ENCODE assay signal across 11 mouse cellular contexts in the genomic region with DNA sequence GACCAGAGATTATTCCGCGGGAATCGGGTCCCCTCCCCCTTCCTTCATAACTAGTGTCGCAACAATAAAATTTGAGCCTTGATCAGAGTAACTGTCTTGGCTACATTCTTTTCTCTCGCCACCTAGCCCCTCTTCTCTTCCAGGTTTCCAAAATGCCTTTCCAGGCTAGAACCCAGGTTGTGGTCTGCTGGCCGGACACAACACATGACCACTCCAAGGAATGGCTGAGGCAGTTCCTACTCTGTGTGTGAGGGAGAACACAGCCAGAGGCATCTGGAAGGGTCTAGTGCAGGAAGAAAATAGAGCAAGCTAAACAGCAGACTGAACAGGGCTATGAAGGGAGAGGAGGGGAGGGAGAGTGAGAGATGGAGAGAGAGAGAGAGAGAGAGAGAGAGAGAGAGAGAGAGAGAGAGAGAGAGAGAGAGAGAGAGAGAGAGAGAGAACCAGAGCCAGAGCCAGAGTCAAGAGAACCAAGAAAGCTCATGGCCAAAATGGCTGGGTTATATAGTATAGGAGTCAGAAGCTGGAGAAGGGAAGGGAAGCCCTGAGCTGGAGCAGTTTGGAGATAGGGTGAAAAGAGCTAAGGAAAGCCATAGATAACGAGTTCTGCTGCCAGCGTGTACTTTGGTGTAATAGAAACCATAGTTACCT. TPM values are rescaled to one million over a fixed set of nuclear protein-coding genes. Genes with fewer than 3 reads are reported as not detected.
DNase-seq lines count a peak whose midpoint lies in the region; ATAC-seq and TF ChIP-seq lines count a peak whose summit lies in the region.
"Not testable (repeated sequence)": the region's sequence is repeated elsewhere in the genome, so short reads cannot be mapped to it uniquely, and the experiment has no call there.
"Had no signal": no experiment of that assay in that cellular context is flagged by ENCODE, and none has a peak within 500 bp of the region (broad histone marks: within the 10 kb centered on the region; RNA-seq: fewer than 3 reads in every experiment).

No protein-coding gene starts in this region.

- not testable (repeated sequence) for DNase-seq in forebrain, postnatal 0 days; hindbrain, embryonic 10.5 days (ENCODE audit: low spot score)

- TF ChIP-seq CTCF in forebrain, postnatal 0 days (IDR thresholded peaks at IDR 0.05; ENCODE audit: low read depth) = not testable (repeated sequence)

- peak overlapping the region; percentile 89 for H3K4me2 ChIP-seq in embryonic facial prominence, embryonic 12.5 days (replicated peaks)
- peak overlapping the region; percentile 91 for H3K4me2 ChIP-seq in forebrain, postnatal 0 days (ENCODE audit: low read depth)
- not testable (repeated sequence) for H3K4me2 ChIP-seq in intestine, embryonic 16.5 days (ENCODE audit: low read depth, low read length); limb, embryonic 15.5 days
- peak overlapping the region; percentile 97; the same call in 1 of the 2 replicates for H3K4me2 ChIP-seq in lung, embryonic 16.5 days (ENCODE audit: low read depth, low read length)
- H3K4me2 ChIP-seq in neural tube, embryonic 15.5 days = peak overlapping the region; percentile 99

- not testable (repeated sequence) for H3K9me3 ChIP-seq in embryonic facial prominence, embryonic 12.5 days; forebrain, postnatal 0 days (ENCODE audit: low read length); hindbrain, embryonic 10.5 days; intestine, embryonic 16.5 days (ENCODE audit: control insufficient read depth, low read length); limb, embryonic 15.5 days; lung, embryonic 16.5 days (ENCODE audit: control insufficient read depth, low read length); neural tube, embryonic 15.5 days (replicated peaks)

- H3K4me1 ChIP-seq in embryonic facial prominence, embryonic 12.5 days = peaks cover 14% of the 10 kb centered on the region; the same call in 1 of the 2 replicates
- not testable (repeated sequence) for H3K4me1 ChIP-seq in forebrain, postnatal 0 days (ENCODE audit: insufficient read depth); intestine, embryonic 16.5 days (ENCODE audit: control insufficient read depth, insufficient read depth, low read length)
- peaks cover 20% of the 10 kb centered on the region for H3K4me1 ChIP-seq in hindbrain, embryonic 10.5 days (replicated peaks)
- H3K4me1 ChIP-seq in limb, embryonic 15.5 days = peaks cover 15% of the 10 kb centered on the region
- H3K4me1 ChIP-seq in lung, embryonic 16.5 days (replicated peaks; ENCODE audit: control insufficient read depth, insufficient read depth, low read length) = peaks cover 13% of the 10 kb centered on the region; the same call in 1 of the 2 replicates
- H3K4me1 ChIP-seq in neural tube, embryonic 15.5 days = peaks cover 16% of the 10 kb centered on the region

- ATAC-seq in embryonic facial prominence, embryonic 12.5 days (ENCODE audit: insufficient number of reproducible peaks, insufficient read depth, low FRiP score, low TSS enrichment); forebrain, postnatal 0 days; limb, embryonic 15.5 days (ENCODE audit: insufficient number of reproducible peaks, low FRiP score, low TSS enrichment, low read depth); lung, embryonic 16.5 days (ENCODE audit: low read depth); neural tube, embryonic 15.5 days (ENCODE audit: low FRiP score): not testable (repeated sequence)
- peak; percentile 13; the same call in 1 of the 2 replicates for ATAC-seq in intestine, embryonic 16.5 days

- H3K36me3 ChIP-seq in embryonic facial prominence, embryonic 12.5 days; hindbrain, embryonic 10.5 days; intestine, embryonic 16.5 days (ENCODE audit: control insufficient read depth, insufficient read depth, low read length); limb, embryonic 15.5 days; lung, embryonic 16.5 days (ENCODE audit: control insufficient read depth, insufficient read depth, low read length): not testable (repeated sequence)
- peaks cover 11% of the 10 kb centered on the region for H3K36me3 ChIP-seq in forebrain, postnatal 0 days (ENCODE audit: insufficient read depth)
- H3K36me3 ChIP-seq in neural tube, embryonic 15.5 days = peaks cover 19% of the 10 kb centered on the region

- not testable (repeated sequence) for H3K9ac ChIP-seq in embryonic facial prominence, embryonic 12.5 days; forebrain, postnatal 0 days; intestine, embryonic 16.5 days (ENCODE audit: low read depth, low read length); limb, embryonic 15.5 days; lung, embryonic 16.5 days (ENCODE audit: low read length); neural tube, embryonic 15.5 days (replicated peaks)

- not testable (repeated sequence) for H3K27me3 ChIP-seq in embryonic facial prominence, embryonic 12.5 days; forebrain, postnatal 0 days (ENCODE audit: insufficient read depth, low read length); hindbrain, embryonic 10.5 days (ENCODE audit: insufficient read depth, poor library complexity, severe bottlenecking); intestine, embryonic 16.5 days (replicated peaks; ENCODE audit: control insufficient read depth, insufficient read depth, low read length); limb, embryonic 15.5 days; lung, embryonic 16.5 days (ENCODE audit: control insufficient read depth, insufficient read depth, low read depth, low read length); neural tube, embryonic 15.5 days (replicated peaks)

- not testable (repeated sequence) for H3K27ac ChIP-seq in embryonic facial prominence, embryonic 12.5 days; forebrain, postnatal 0 days (ENCODE audit: low read depth, low read length); intestine, embryonic 16.5 days (ENCODE audit: low read length); limb, embryonic 15.5 days; lung, embryonic 16.5 days (ENCODE audit: low read length); neural tube, embryonic 15.5 days (replicated peaks)
- H3K27ac ChIP-seq in hindbrain, embryonic 10.5 days = 0 out of 2 replicates have a peak overlapping the region, but pooled peaks have one; percentile 35

- WGBS in embryonic facial prominence, embryonic 12.5 days = 28% methylated on average over 8 of the region's 8 CpGs
- WGBS in forebrain, postnatal 0 days = 32% methylated on average over 7 of the region's 8 CpGs
- WGBS in hindbrain, embryonic 10.5 days = 31% methylated on average over 8 of the region's 8 CpGs
- 26% methylated on average over 7 of the region's 8 CpGs for WGBS in intestine, embryonic 16.5 days
- 25% methylated on average over 8 of the region's 8 CpGs for WGBS in limb, embryonic 15.5 days
- 23% methylated on average over 6 of the region's 8 CpGs for WGBS in lung, embryonic 16.5 days
- 32% methylated on average over 8 of the region's 8 CpGs for WGBS in neural tube, embryonic 15.5 days

- H3K4me3 ChIP-seq in embryonic facial prominence, embryonic 12.5 days; forebrain, postnatal 0 days (ENCODE audit: low read depth, low read length); hindbrain, embryonic 10.5 days; intestine, embryonic 16.5 days (ENCODE audit: low read length); lung, embryonic 16.5 days (ENCODE audit: low read length): not testable (repeated sequence)
- H3K4me3 ChIP-seq in limb, embryonic 15.5 days = peak overlapping the region; percentile 67; the same call in 1 of the 2 replicates
- peak overlapping the region; percentile 77; the same call in 1 of the 2 replicates for H3K4me3 ChIP-seq in neural tube, embryonic 15.5 days (replicated peaks)

RNA-seq across cellular contexts. Expression of a gene that starts 17.8 kb away (rescaled TPM):
- polyA plus RNA-seq in embryonic facial prominence, embryonic 12.5 days (2016; fragmentation: Nextera tagmentation; extraction: Ambion mirVana) = 8.6 and 9.2 TPM in 2 replicates
- 82.6 and 112 TPM in 2 replicates for total RNA-seq in forebrain, postnatal 0 days (2014; rRNA removed)
- 106 and 124 TPM in 2 replicates for polyA plus RNA-seq in forebrain, postnatal 0 days (2015; fragmentation: Nextera tagmentation; extraction: Ambion mirVana)
- 3.7 and 15.3 TPM in 2 replicates for polyA plus RNA-seq in hindbrain, embryonic 10.5 days (2016; fragmentation: Nextera tagmentation; extraction: Ambion mirVana)
- 3.2 and 3.4 TPM in 2 replicates for polyA plus RNA-seq in intestine, embryonic 16.5 days (2015; fragmentation: Nextera tagmentation; extraction: Ambion mirVana)
- polyA plus RNA-seq in limb, embryonic 15.5 days (2015; fragmentation: Nextera tagmentation; extraction: Ambion mirVana) = 2.7 and 3.0 TPM in 2 replicates
- 2.3 and 2.6 TPM in 2 replicates for polyA plus RNA-seq in lung, embryonic 16.5 days (2015; fragmentation: Nextera tagmentation; extraction: Ambion mirVana)
- 110 and 136 TPM in 2 replicates for polyA plus RNA-seq in neural tube, embryonic 15.5 days (2015; fragmentation: Nextera tagmentation; extraction: Ambion mirVana)
- polyA plus RNA-seq: erythroblast, embryonic 14.5 days had no signal

RNA-seq across cellular contexts. Expression of a gene that starts 20.8 kb away (rescaled TPM):
- polyA plus RNA-seq in embryonic facial prominence, embryonic 12.5 days (2016; fragmentation: Nextera tagmentation; extraction: Ambion mirVana) = 52.6 and 53.3 TPM in 2 replicates
- 31.4 and 40.2 TPM in 2 replicates for total RNA-seq in forebrain, postnatal 0 days (2014; rRNA removed)
- 67.7 and 75.8 TPM in 2 replicates for polyA plus RNA-seq in forebrain, postnatal 0 days (2015; fragmentation: Nextera tagmentation; extraction: Ambion mirVana)
- 89.6 and 90.3 TPM in 2 replicates for polyA plus RNA-seq in hindbrain, embryonic 10.5 days (2016; fragmentation: Nextera tagmentation; extraction: Ambion mirVana)
- polyA plus RNA-seq in intestine, embryonic 16.5 days (2015; fragmentation: Nextera tagmentation; extraction: Ambion mirVana) = 65.2 and 66.2 TPM in 2 replicates
- polyA plus RNA-seq in limb, embryonic 15.5 days (2015; fragmentation: Nextera tagmentation; extraction: Ambion mirVana) = 45.2 and 46.0 TPM in 2 replicates
- 51.4 and 51.6 TPM in 2 replicates for polyA plus RNA-seq in lung, embryonic 16.5 days (2015; fragmentation: Nextera tagmentation; extraction: Ambion mirVana)
- polyA plus RNA-seq in neural tube, embryonic 15.5 days (2015; fragmentation: Nextera tagmentation; extraction: Ambion mirVana) = 53.9 and 58.6 TPM in 2 replicates

RNA-seq across cellular contexts. Expression of a gene that starts 20.9 kb away (rescaled TPM):
- polyA plus RNA-seq in embryonic facial prominence, embryonic 12.5 days (2016; fragmentation: Nextera tagmentation; extraction: Ambion mirVana) = 1.5 and 1.6 TPM in 2 replicates
- 166 and 395 TPM in 2 replicates for total RNA-seq in forebrain, postnatal 0 days (2014; rRNA removed)
- polyA plus RNA-seq in forebrain, postnatal 0 days (2015; fragmentation: Nextera tagmentation; extraction: Ambion mirVana) = 1.2 TPM in 1 of 2 replicates, not detected in the other
- polyA plus RNA-seq in hindbrain, embryonic 10.5 days (2016; fragmentation: Nextera tagmentation; extraction: Ambion mirVana) = not detected in 2 replicates
- polyA plus RNA-seq in intestine, embryonic 16.5 days (2015; fragmentation: Nextera tagmentation; extraction: Ambion mirVana) = 0.70 TPM in 1 of 2 replicates, not detected in the other
- not detected in 2 replicates for polyA plus RNA-seq in limb, embryonic 15.5 days (2015; fragmentation: Nextera tagmentation; extraction: Ambion mirVana)
- polyA plus RNA-seq in lung, embryonic 16.5 days (2015; fragmentation: Nextera tagmentation; extraction: Ambion mirVana) = 1.3 and 1.9 TPM in 2 replicates
- polyA plus RNA-seq in neural tube, embryonic 15.5 days (2015; fragmentation: Nextera tagmentation; extraction: Ambion mirVana) = 0.47 TPM in 1 of 2 replicates, not detected in the other
- polyA plus RNA-seq: CD4-positive, CD25-positive, alpha-beta regulatory T cell, adult 4 months; neural tube, embryonic 11.5 days; stomach, embryonic 15.5 days had no signal

RNA-seq across cellular contexts. Expression of a gene that starts 22.0 kb away (rescaled TPM):
- polyA plus RNA-seq in embryonic facial prominence, embryonic 12.5 days (2016; fragmentation: Nextera tagmentation; extraction: Ambion mirVana) = 12.2 and 12.5 TPM in 2 replicates
- total RNA-seq in forebrain, postnatal 0 days (2014; rRNA removed) = 471 and 484 TPM in 2 replicates
- 1.9 and 2.2 TPM in 2 replicates for polyA plus RNA-seq in forebrain, postnatal 0 days (2015; fragmentation: Nextera tagmentation; extraction: Ambion mirVana)
- 7.6 and 12.0 TPM in 2 replicates for polyA plus RNA-seq in hindbrain, embryonic 10.5 days (2016; fragmentation: Nextera tagmentation; extraction: Ambion mirVana)
- polyA plus RNA-seq in intestine, embryonic 16.5 days (2015; fragmentation: Nextera tagmentation; extraction: Ambion mirVana) = 2.8 and 4.7 TPM in 2 replicates
- polyA plus RNA-seq in limb, embryonic 15.5 days (2015; fragmentation: Nextera tagmentation; extraction: Ambion mirVana) = 5.9 and 8.7 TPM in 2 replicates
- polyA plus RNA-seq in lung, embryonic 16.5 days (2015; fragmentation: Nextera tagmentation; extraction: Ambion mirVana) = 8.9 and 9.0 TPM in 2 replicates
- polyA plus RNA-seq in neural tube, embryonic 15.5 days (2015; fragmentation: Nextera tagmentation; extraction: Ambion mirVana) = 0.72 and 3.5 TPM in 2 replicates

RNA-seq across cellular contexts. Expression of a gene that starts 22.2 kb away (rescaled TPM):
- polyA plus RNA-seq in embryonic facial prominence, embryonic 12.5 days (2016; fragmentation: Nextera tagmentation; extraction: Ambion mirVana) = 10.6 and 11.7 TPM in 2 replicates
- total RNA-seq in forebrain, postnatal 0 days (2014; rRNA removed) = 9.0 and 12.2 TPM in 2 replicates
- polyA plus RNA-seq in forebrain, postnatal 0 days (2015; fragmentation: Nextera tagmentation; extraction: Ambion mirVana) = 3.6 and 3.9 TPM in 2 replicates
- polyA plus RNA-seq in hindbrain, embryonic 10.5 days (2016; fragmentation: Nextera tagmentation; extraction: Ambion mirVana) = 6.0 and 8.7 TPM in 2 replicates
- 6.7 and 7.3 TPM in 2 replicates for polyA plus RNA-seq in intestine, embryonic 16.5 days (2015; fragmentation: Nextera tagmentation; extraction: Ambion mirVana)
- 5.3 and 5.4 TPM in 2 replicates for polyA plus RNA-seq in limb, embryonic 15.5 days (2015; fragmentation: Nextera tagmentation; extraction: Ambion mirVana)
- 7.5 and 8.8 TPM in 2 replicates for polyA plus RNA-seq in lung, embryonic 16.5 days (2015; fragmentation: Nextera tagmentation; extraction: Ambion mirVana)
- 4.0 and 4.6 TPM in 2 replicates for polyA plus RNA-seq in neural tube, embryonic 15.5 days (2015; fragmentation: Nextera tagmentation; extraction: Ambion mirVana)
